Mouse (Mus musculus) liver, embryonic 16.5 days (tissue): ENCODE results near the gene Slc25a42. TPM values are rescaled to one million over a fixed set of nuclear protein-coding genes. Genes with fewer than 3 reads are reported as not detected.
A peak's percentile ranks its signal among the peaks of the same experiment; 100 is the strongest.

Experiments used
- ATAC-seq: fragments of 200-750 bp; cut with Nextera tagmentation; 2 replicates; pipeline ENCODE4 v1.8.0; 2017; ENCODE audit warnings: low read depth, mild to moderate bottlenecking, moderate number of reproducible peaks, moderate library complexity
- H3K27ac ChIP-seq: fragments of 300-500 bp; sonication (generic); 2 replicates; pipeline ENCODE4 v1.5.1; 2014; ENCODE audit warnings: mild to moderate bottlenecking, low read length
- H3K27me3 ChIP-seq: fragments of 300-500 bp; sonication (generic); 2 replicates; pipeline ENCODE4 v1.6.1; 2014; ENCODE audit warnings: low read depth, low read length, mixed read lengths; ENCODE audit not compliant: control insufficient read depth, insufficient read depth
- H3K36me3 ChIP-seq: fragments of 300-500 bp; sonication (generic); 2 replicates; pipeline ENCODE4 v1.6.1; 2014; ENCODE audit warnings: mild to moderate bottlenecking; ENCODE audit not compliant: control insufficient read depth, insufficient read depth
- H3K4me1 ChIP-seq: fragments of 300-500 bp; sonication (generic); 2 replicates; pipeline ENCODE4 v1.6.1; 2014; ENCODE audit warnings: low read depth, low read length, mixed read lengths; ENCODE audit not compliant: control insufficient read depth
- H3K4me2 ChIP-seq: fragments of 300-500 bp; sonication (generic); 2 replicates; pipeline ENCODE4 v1.6.1; 2014; ENCODE audit warnings: low read depth, low read length, mixed read lengths
- H3K4me3 ChIP-seq: fragments of 300-500 bp; sonication (generic); 2 replicates; pipeline ENCODE4 v1.5.1; 2014; ENCODE audit warnings: low read depth, mild to moderate bottlenecking, low read length
- H3K9ac ChIP-seq: fragments of 300-500 bp; sonication (generic); 2 replicates; pipeline ENCODE4 v1.6.1; 2014; ENCODE audit warnings: low read depth, low read length
- H3K9me3 ChIP-seq: fragments of 300-500 bp; sonication (generic); replicated peaks from 2 replicates; pipeline ENCODE4 v1.6.1; 2016; ENCODE audit warnings: low read length; ENCODE audit not compliant: control insufficient read depth
- WGBS: fragments of 180-500 bp; shearing (Covaris S2); extraction: QIAGEN DNeasy Blood & Tissue Kit; methylation state at CpG from one replicate; pipeline ENCODE4 v1.1.7; 2014; ENCODE audit not compliant: insufficient replicate concordance; 5-methylcytosine and 5-hydroxymethylcytosine counted together
- polyA plus RNA-seq: library from polyadenylated mRNA; unstranded; fragments of >200 nt; fragmentation: Nextera tagmentation; extraction: Ambion mirVana; gene quantifications from 2 replicates; pipeline ENCODE4 v1.2.1, GENCODE M21; 2015

Gene Slc25a42
- polyA plus RNA-seq, 1 experiment from 2014 or later: 12.0 TPM

GRCm38 (mm10) chr8:70208130-70208529, 4.0 kb downstream of the Slc25a42 start:
- no peak overlapping the region for H3K9ac ChIP-seq
- H3K27ac ChIP-seq: peak overlapping the region; percentile 49
- H3K4me2 ChIP-seq: no peak overlapping the region
- no peak overlapping the region for H3K4me3 ChIP-seq
- no peaks in the 10 kb centered on the region for H3K27me3 ChIP-seq
- WGBS: 64% methylated on average over 1 of the region's 1 CpGs
- no peaks in the 10 kb centered on the region for H3K36me3 ChIP-seq
- no peak for ATAC-seq
- H3K4me1 ChIP-seq: peaks cover 35% of the 10 kb centered on the region
- no peaks in the 10 kb centered on the region for H3K9me3 ChIP-seq

GRCm38 (mm10) chr8:70204757-70205156, 7.3 kb downstream of the Slc25a42 start:
- Histone ChIP-seq H3K4me3 (no peak overlapping the region), H3K9ac (no peak overlapping the region), H3K36me3 (no peaks in the 10 kb centered on the region), H3K9me3 (no peaks in the 10 kb centered on the region), H3K27ac (no peak overlapping the region), H3K4me1 (peaks cover 42% of the 10 kb centered on the region), H3K4me2 (no peak overlapping the region), H3K27me3 (no peaks in the 10 kb centered on the region)
- ATAC-seq: no peak
- WGBS: 50% methylated on average over 1 of the region's 1 CpGs

- H3K4me1 ChIP-seq: peaks cover 43% of the 10 kb centered on the region
- no peak overlapping the region for H3K27ac ChIP-seq
- H3K4me3 ChIP-seq: no peak overlapping the region
- no peak overlapping the region for H3K4me2 ChIP-seq
- no peak for ATAC-seq
- no peaks in the 10 kb centered on the region for H3K27me3 ChIP-seq
- H3K36me3 ChIP-seq: no peaks in the 10 kb centered on the region
- no peak overlapping the region for H3K9ac ChIP-seq
- H3K9me3 ChIP-seq: no peaks in the 10 kb centered on the region
- WGBS: 75% methylated on average over 4 of the region's 4 CpGs
Measured at GRCm38 (mm10) chr8:70203072-70203471, 9.0 kb downstream of the Slc25a42 start.

- Histone ChIP-seq H3K4me1 (peaks cover 42% of the 10 kb centered on the region), H3K36me3 (no peaks in the 10 kb centered on the region), H3K27ac (peak overlapping the region; percentile 83), H3K4me2 (peak overlapping the region; percentile 43), H3K4me3 (peak overlapping the region; percentile 23; the same call in 1 of the 2 replicates), H3K9me3 (no peaks in the 10 kb centered on the region), H3K9ac (peak overlapping the region; percentile 63), H3K27me3 (no peaks in the 10 kb centered on the region)
- ATAC-seq: peak; percentile 82
- WGBS: 17% methylated on average over 3 of the region's 3 CpGs
Measured at GRCm38 (mm10) chr8:70201417-70201816, 10.7 kb downstream of the Slc25a42 start.

GRCm38 (mm10) chr8:70200098-70200681, 11.9 kb downstream of the Slc25a42 start:
- no peaks in the 10 kb centered on the region for H3K27me3 ChIP-seq
- no peak overlapping the region; the same call in 1 of the 2 replicates for H3K4me2 ChIP-seq
- 61% methylated on average over 5 of the region's 5 CpGs for WGBS
- no peak overlapping the region for H3K4me3 ChIP-seq
- peaks cover 43% of the 10 kb centered on the region for H3K4me1 ChIP-seq
- H3K9me3 ChIP-seq: no peaks in the 10 kb centered on the region
- peak; percentile 48 for ATAC-seq
- peak overlapping the region; percentile 83 for H3K27ac ChIP-seq
- no peaks in the 10 kb centered on the region for H3K36me3 ChIP-seq
- 0 out of 2 replicates have a peak overlapping the region, but pooled peaks have one; percentile 26 for H3K9ac ChIP-seq

- Histone ChIP-seq H3K4me3 (no peak overlapping the region), H3K27ac (no peak overlapping the region), H3K27me3 (no peaks in the 10 kb centered on the region), H3K9ac (no peak overlapping the region), H3K36me3 (no peaks in the 10 kb centered on the region), H3K9me3 (no peaks in the 10 kb centered on the region), H3K4me1 (peaks cover 39% of the 10 kb centered on the region), H3K4me2 (0 out of 2 replicates have a peak overlapping the region, but pooled peaks have one; percentile 5)
- ATAC-seq: peak; percentile 14; the same call in 1 of the 2 replicates
- WGBS: 63% methylated on average over 7 of the region's 7 CpGs
Measured at GRCm38 (mm10) chr8:70197603-70198002, 14.5 kb downstream of the Slc25a42 start.

GRCm38 (mm10) chr8:70195762-70196161, 16.3 kb downstream of the Slc25a42 start:
- H3K27me3 ChIP-seq: no peaks in the 10 kb centered on the region
- no peak for ATAC-seq
- 54% methylated on average over 2 of the region's 2 CpGs for WGBS
- 0 out of 2 replicates have a peak, but pooled peaks cover 3% of the 10 kb centered on the region for H3K36me3 ChIP-seq
- H3K9ac ChIP-seq: no peak overlapping the region
- H3K27ac ChIP-seq: no peak overlapping the region
- H3K9me3 ChIP-seq: no peaks in the 10 kb centered on the region
- peaks cover 21% of the 10 kb centered on the region for H3K4me1 ChIP-seq
- no peak overlapping the region for H3K4me2 ChIP-seq
- H3K4me3 ChIP-seq: no peak overlapping the region

GRCm38 (mm10) chr8:70194191-70194590, 17.9 kb downstream of the Slc25a42 start:
- Histone ChIP-seq H3K4me3 (no peak overlapping the region), H3K4me2 (no peak overlapping the region), H3K9ac (no peak overlapping the region), H3K27ac (no peak overlapping the region), H3K9me3 (no peaks in the 10 kb centered on the region), H3K27me3 (no peaks in the 10 kb centered on the region), H3K36me3 (0 out of 2 replicates have a peak, but pooled peaks cover 3% of the 10 kb centered on the region), H3K4me1 (peaks cover 10% of the 10 kb centered on the region)
- no peak for ATAC-seq
- WGBS: 70% methylated on average over 3 of the region's 3 CpGs

- 64% methylated on average over 5 of the region's 5 CpGs for WGBS
- Histone ChIP-seq H3K4me1 (peaks cover 8% of the 10 kb centered on the region), H3K36me3 (peaks cover 3% of the 10 kb centered on the region; the same call in 1 of the 2 replicates), H3K4me3 (no peak overlapping the region), H3K4me2 (no peak overlapping the region), H3K9me3 (no peaks in the 10 kb centered on the region), H3K27ac (no peak overlapping the region; the same call in 1 of the 2 replicates), H3K9ac (no peak overlapping the region), H3K27me3 (no peaks in the 10 kb centered on the region)
- ATAC-seq: peak; percentile 65
Measured at GRCm38 (mm10) chr8:70193238-70193637, 18.9 kb downstream of the Slc25a42 start.
